In the genomic region with DNA sequence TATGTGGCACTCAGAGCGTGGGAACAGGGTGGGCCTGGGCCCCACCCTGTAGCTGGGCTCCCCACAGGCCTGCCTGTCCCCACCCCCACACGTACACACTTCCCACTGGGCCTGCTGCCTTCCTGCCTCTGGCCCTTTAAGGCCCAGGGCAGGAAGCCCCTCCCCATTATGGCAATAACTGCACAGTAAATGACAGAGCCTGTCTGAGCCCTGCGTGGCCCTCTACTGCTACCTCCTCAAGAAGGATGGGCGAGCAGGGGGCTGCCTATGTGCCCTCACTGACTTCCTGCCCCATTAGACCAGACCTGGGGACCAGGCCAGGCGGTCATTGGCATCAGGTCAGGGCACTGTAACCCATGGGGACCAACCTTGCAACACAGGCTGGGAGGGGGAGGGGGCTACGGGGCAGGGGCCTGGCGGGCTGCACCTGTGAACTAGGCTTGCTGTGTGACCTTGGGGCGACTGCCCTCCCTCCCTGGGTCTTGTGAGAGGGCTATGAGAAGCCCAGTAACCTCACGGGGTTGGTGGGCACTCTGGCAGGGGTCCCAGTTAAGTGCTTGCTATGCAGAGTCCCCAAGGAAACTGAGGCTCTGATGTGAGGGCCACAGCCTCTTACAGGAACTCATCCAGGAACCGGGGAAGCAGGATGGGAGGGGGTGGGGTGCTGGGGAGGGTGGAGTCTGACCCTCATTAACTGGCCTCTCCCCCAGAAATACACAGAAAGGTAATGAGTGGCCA, we compare ENCODE assay signal across 8 mouse cellular contexts. TPM values are rescaled to one million over a fixed set of nuclear protein-coding genes. Genes with fewer than 3 reads are reported as not detected.
DNase-seq lines count a peak whose midpoint lies in the region; ATAC-seq and TF ChIP-seq lines count a peak whose summit lies in the region.

No protein-coding gene starts in this region.

- peaks cover 25% of the 10 kb centered on the region for H3K36me3 ChIP-seq in heart, embryonic 15.5 days
- H3K36me3 ChIP-seq in limb, embryonic 13.5 days = peaks cover 42% of the 10 kb centered on the region
- H3K36me3 ChIP-seq in midbrain, postnatal 0 days (ENCODE audit: insufficient read depth, low read length) = peaks cover 22% of the 10 kb centered on the region

- peak overlapping the region; percentile 90 for H3K9ac ChIP-seq in heart, embryonic 15.5 days
- H3K9ac ChIP-seq in limb, embryonic 13.5 days = peak overlapping the region; percentile 93
- H3K9ac ChIP-seq in midbrain, postnatal 0 days (replicated peaks; ENCODE audit: low read length, poor library complexity, severe bottlenecking) = peak overlapping the region; percentile 44

- ATAC-seq in heart, embryonic 15.5 days (replicated peaks; ENCODE audit: insufficient number of reproducible peaks, insufficient read depth, low FRiP score, low read depth) = no peak
- no peak for ATAC-seq in limb, embryonic 13.5 days (ENCODE audit: low FRiP score, low read depth)
- ATAC-seq in midbrain, postnatal 0 days (ENCODE audit: low FRiP score) = no peak
- ATAC-seq in monocyte, adult 5-6 weeks (replicated peaks; ENCODE audit: insufficient number of reproducible peaks, low FRiP score, low TSS enrichment, poor library complexity, severe bottlenecking) = no peak

- DNase-seq in adrenal gland, postnatal 14 days = peak; percentile 67
- no peak for DNase-seq in adrenal gland, adult 8-10 months
- peak; percentile 24 for DNase-seq in T-cell, adult 2 months (ENCODE audit: low spot score)
- DNase-seq in midbrain, postnatal 0 days (ENCODE audit: low spot score) = no peak
- no peak for DNase-seq in testis, postnatal 14 days (ENCODE audit: low spot score)

- H3K9me3 ChIP-seq in heart, embryonic 15.5 days (replicated peaks) = no peaks in the 10 kb centered on the region
- H3K9me3 ChIP-seq in limb, embryonic 13.5 days = no peaks in the 10 kb centered on the region
- no peaks in the 10 kb centered on the region for H3K9me3 ChIP-seq in midbrain, postnatal 0 days (ENCODE audit: low read length)

- H3K4me2 ChIP-seq in heart, embryonic 15.5 days = peak overlapping the region; percentile 93
- H3K4me2 ChIP-seq in limb, embryonic 13.5 days (replicated peaks) = peak overlapping the region; percentile 98
- H3K4me2 ChIP-seq in midbrain, postnatal 0 days (ENCODE audit: low read depth, low read length, poor library complexity, severe bottlenecking) = peak overlapping the region; percentile 26; the same call in 1 of the 2 replicates

- TF ChIP-seq CTCF in midbrain, postnatal 0 days (IDR thresholded peaks at IDR 0.05) = no peak

- H3K4me3 ChIP-seq in heart, embryonic 15.5 days = peak overlapping the region; percentile 98
- peak overlapping the region; percentile 87 for H3K4me3 ChIP-seq in limb, embryonic 13.5 days
- no peak overlapping the region for H3K4me3 ChIP-seq in midbrain, postnatal 0 days (ENCODE audit: low read depth, low read length)

- H3K27me3 ChIP-seq in heart, embryonic 15.5 days = no peaks in the 10 kb centered on the region
- peaks cover under 1% of the 10 kb centered on the region; the same call in 1 of the 2 replicates for H3K27me3 ChIP-seq in limb, embryonic 13.5 days
- no peaks in the 10 kb centered on the region for H3K27me3 ChIP-seq in midbrain, postnatal 0 days (ENCODE audit: insufficient read depth, low read length)

- WGBS in heart, embryonic 15.5 days = 42% methylated on average over 10 of the region's 10 CpGs
- 50% methylated on average over 10 of the region's 10 CpGs for WGBS in limb, embryonic 13.5 days
- 71% methylated on average over 10 of the region's 10 CpGs for WGBS in midbrain, postnatal 0 days

- peaks cover 61% of the 10 kb centered on the region for H3K4me1 ChIP-seq in heart, embryonic 15.5 days (replicated peaks)
- H3K4me1 ChIP-seq in limb, embryonic 13.5 days = peaks cover 50% of the 10 kb centered on the region
- peaks cover 8% of the 10 kb centered on the region; the same call in 1 of the 2 replicates for H3K4me1 ChIP-seq in midbrain, postnatal 0 days (ENCODE audit: insufficient read depth, low read length)

- H3K27ac ChIP-seq in heart, embryonic 15.5 days = peak overlapping the region; percentile 92
- no peak overlapping the region; the same call in 1 of the 2 replicates for H3K27ac ChIP-seq in limb, embryonic 13.5 days
- H3K27ac ChIP-seq in midbrain, postnatal 0 days (ENCODE audit: low read depth, low read length) = no peak overlapping the region

RNA-seq across cellular contexts. Expression of gene Zbtb7a, which starts 5.9 kb away (rescaled TPM):
- total RNA-seq in adrenal gland, postnatal 14 days (2021) = 66.9 and 73.8 TPM in 2 replicates
- total RNA-seq in adrenal gland, adult 8-10 months (2022) = 10 to 100 TPM; 86.5 to 94.0 (median 92.3) TPM
- 25.6 and 31.0 TPM in 2 replicates for polyA plus RNA-seq in heart, embryonic 15.5 days (2015; fragmentation: Nextera tagmentation; extraction: Ambion mirVana)
- polyA plus RNA-seq in limb, embryonic 13.5 days (2015; fragmentation: Nextera tagmentation; extraction: Ambion mirVana) = 22.5 and 22.6 TPM in 2 replicates
- 23.6 and 29.5 TPM in 2 replicates for total RNA-seq in midbrain, postnatal 0 days (2014; rRNA removed)
- 16.1 and 18.0 TPM in 2 replicates for polyA plus RNA-seq in midbrain, postnatal 0 days (2015; fragmentation: Nextera tagmentation; extraction: Ambion mirVana)
- 28.4 to 40.6 TPM (median 30.5 TPM) in 3 replicates for total RNA-seq in monocyte, adult 5-6 weeks (2017)

RNA-seq across cellular contexts. Expression of gene Pias4, which starts 26.8 kb away (rescaled TPM):
- total RNA-seq in adrenal gland, postnatal 14 days (2021) = 27.3 and 28.3 TPM in 2 replicates
- total RNA-seq in adrenal gland, adult 8-10 months (2022) = 10 to 100 TPM; 22.8 to 32.5 (median 30.1) TPM
- polyA plus RNA-seq in heart, embryonic 15.5 days (2015; fragmentation: Nextera tagmentation; extraction: Ambion mirVana) = 29.1 and 41.6 TPM in 2 replicates
- polyA plus RNA-seq in limb, embryonic 13.5 days (2015; fragmentation: Nextera tagmentation; extraction: Ambion mirVana) = 62.2 and 62.3 TPM in 2 replicates
- 31.2 and 38.0 TPM in 2 replicates for total RNA-seq in midbrain, postnatal 0 days (2014; rRNA removed)
- polyA plus RNA-seq in midbrain, postnatal 0 days (2015; fragmentation: Nextera tagmentation; extraction: Ambion mirVana) = 30.1 and 31.3 TPM in 2 replicates
- 13.0 to 24.9 TPM (median 21.2 TPM) in 3 replicates for total RNA-seq in monocyte, adult 5-6 weeks (2017)

RNA-seq across cellular contexts. Expression of gene Map2k2, which starts 35.2 kb away (rescaled TPM):
- 161 and 163 TPM in 2 replicates for total RNA-seq in adrenal gland, postnatal 14 days (2021)
- total RNA-seq in adrenal gland, adult 8-10 months (2022) = 100 to 1,000 TPM; 169 to 227 (median 204) TPM
- 130 and 153 TPM in 2 replicates for polyA plus RNA-seq in heart, embryonic 15.5 days (2015; fragmentation: Nextera tagmentation; extraction: Ambion mirVana)
- 192 and 197 TPM in 2 replicates for polyA plus RNA-seq in limb, embryonic 13.5 days (2015; fragmentation: Nextera tagmentation; extraction: Ambion mirVana)
- total RNA-seq in midbrain, postnatal 0 days (2014; rRNA removed) = 256 and 261 TPM in 2 replicates
- 210 and 218 TPM in 2 replicates for polyA plus RNA-seq in midbrain, postnatal 0 days (2015; fragmentation: Nextera tagmentation; extraction: Ambion mirVana)
- total RNA-seq in monocyte, adult 5-6 weeks (2017) = 62.4 to 77.3 TPM (median 66.5 TPM) in 3 replicates

RNA-seq across cellular contexts. Expression of gene Eef2, which starts 35.5 kb away (rescaled TPM):
- total RNA-seq in adrenal gland, postnatal 14 days (2021) = 1,390 and 1,511 TPM in 2 replicates
- 1,000 to 10,000 TPM; 1,447 to 1,655 (median 1,598) TPM for total RNA-seq in adrenal gland, adult 8-10 months (2022)
- polyA plus RNA-seq in heart, embryonic 15.5 days (2015; fragmentation: Nextera tagmentation; extraction: Ambion mirVana) = 350 and 441 TPM in 2 replicates
- 577 and 592 TPM in 2 replicates for polyA plus RNA-seq in limb, embryonic 13.5 days (2015; fragmentation: Nextera tagmentation; extraction: Ambion mirVana)
- 2,062 and 2,304 TPM in 2 replicates for total RNA-seq in midbrain, postnatal 0 days (2014; rRNA removed)
- polyA plus RNA-seq in midbrain, postnatal 0 days (2015; fragmentation: Nextera tagmentation; extraction: Ambion mirVana) = 440 and 459 TPM in 2 replicates
- 1,029 to 1,258 TPM (median 1,077 TPM) in 3 replicates for total RNA-seq in monocyte, adult 5-6 weeks (2017)

RNA-seq across cellular contexts. Expression of gene Dapk3, which starts 41.9 kb away (rescaled TPM):
- total RNA-seq in adrenal gland, postnatal 14 days (2021) = 58.3 and 62.2 TPM in 2 replicates
- 10 to 100 TPM; 67.7 to 88.0 (median 81.8) TPM for total RNA-seq in adrenal gland, adult 8-10 months (2022)
- polyA plus RNA-seq in heart, embryonic 15.5 days (2015; fragmentation: Nextera tagmentation; extraction: Ambion mirVana) = 38.4 and 43.1 TPM in 2 replicates
- polyA plus RNA-seq in limb, embryonic 13.5 days (2015; fragmentation: Nextera tagmentation; extraction: Ambion mirVana) = 53.4 and 53.7 TPM in 2 replicates
- total RNA-seq in midbrain, postnatal 0 days (2014; rRNA removed) = 56.7 and 88.8 TPM in 2 replicates
- polyA plus RNA-seq in midbrain, postnatal 0 days (2015; fragmentation: Nextera tagmentation; extraction: Ambion mirVana) = 59.1 and 60.9 TPM in 2 replicates
- 30.4 to 45.3 TPM (median 37.3 TPM) in 3 replicates for total RNA-seq in monocyte, adult 5-6 weeks (2017)

Comparison
In these comparisons a context has a peak if more than half of its experiments do, and no peak if none do; other contexts are left out.
1. DNase-seq: peak in adrenal gland, postnatal 14 days (single experiment) and T-cell, adult 2 months (single experiment); none in adrenal gland, adult 8-10 months (single experiment), midbrain, postnatal 0 days (single experiment) and testis, postnatal 14 days (single experiment).
2. H3K4me2 ChIP-seq: peak in every context shown above with its lines; median percentile 98 in limb, embryonic 13.5 days; 93 in heart, embryonic 15.5 days; 26 in midbrain, postnatal 0 days.
3. Peak in every context shown above with its lines, with median percentiles within 50 percentile points of each other: H3K9ac ChIP-seq.